Mouse (Mus musculus) T-helper 2 cell (primary cell): ENCODE data around the gene Cenpa.

ENCODE experiments used
- in situ Hi-C: fragments of 300-600 bp; cut with MboI, MseI; formaldehyde crosslinking; loops from one replicate; pipeline ENCODE4 v1.15.1; 2025; ENCODE audit warnings: high pct_unique_total_duplicates

The Cenpa gene

DNA sequence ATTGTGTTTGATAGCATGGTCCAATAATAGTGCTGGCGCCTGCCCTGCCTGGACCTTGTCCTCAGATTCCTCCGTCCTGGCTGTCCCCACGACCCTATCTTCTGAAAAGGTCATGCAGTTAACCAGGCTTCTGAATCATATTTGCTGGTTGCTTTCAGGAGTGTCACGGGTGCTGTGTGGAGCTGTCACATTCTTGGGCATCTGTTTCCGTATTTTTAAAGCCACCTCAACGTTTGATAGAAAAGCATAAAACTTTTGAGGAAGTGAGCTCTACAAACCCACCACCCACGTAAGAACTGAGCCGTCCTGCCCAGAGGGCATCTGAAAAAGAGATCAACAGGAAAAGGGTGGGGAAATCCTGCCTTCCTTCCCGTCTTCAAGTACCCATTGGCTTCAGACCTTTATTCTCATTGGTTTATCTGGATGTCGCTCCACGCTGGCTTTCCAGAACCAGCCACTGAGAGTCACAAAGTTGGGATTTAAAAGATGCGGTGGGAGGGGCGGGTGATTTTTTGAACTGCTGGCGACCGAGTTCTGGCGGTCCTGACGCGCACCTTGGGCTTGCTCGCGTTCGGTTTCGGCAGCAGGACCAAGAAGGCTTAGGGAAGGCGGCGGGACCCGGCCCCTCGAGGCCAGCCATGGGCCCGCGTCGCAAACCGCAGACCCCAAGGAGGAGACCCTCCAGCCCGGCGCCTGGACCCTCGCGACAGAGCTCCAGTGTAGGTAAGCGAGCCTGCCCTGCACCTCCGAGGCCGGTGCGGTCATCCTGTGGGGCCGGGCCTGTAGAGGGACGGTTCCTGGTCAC, at the start of gene Cenpa:
Gene Cenpa (plus strand): TSS at position 387 of the 805 bp plus-strand sequence.
- in situ Hi-C loops: no loop called here

DNA sequence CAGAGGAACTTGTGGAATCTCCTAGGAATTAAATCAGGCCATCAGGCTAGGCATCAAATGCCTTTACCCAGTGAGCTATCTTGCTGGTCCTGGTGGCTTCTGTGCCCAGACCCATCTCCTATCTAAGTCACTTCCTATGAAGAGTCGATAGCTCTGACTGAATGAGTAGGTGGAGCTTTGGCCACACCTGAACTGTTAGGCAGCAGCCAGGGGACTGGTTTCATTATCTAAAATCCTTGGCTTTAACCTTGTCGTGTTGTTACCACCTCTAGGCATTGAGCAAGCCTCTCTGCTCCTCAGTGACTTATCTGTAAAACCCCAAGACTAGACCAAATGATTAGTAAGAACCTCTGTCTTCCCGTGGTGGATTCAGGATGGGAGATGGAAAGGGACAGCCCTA, 49.2 kb upstream of the Cenpa start:
- in situ Hi-C loops: loop anchor here (10.0 kb wide), 1 partner anchor 333 kb away; the partner anchor contains the start of gene Drc1

DNA sequence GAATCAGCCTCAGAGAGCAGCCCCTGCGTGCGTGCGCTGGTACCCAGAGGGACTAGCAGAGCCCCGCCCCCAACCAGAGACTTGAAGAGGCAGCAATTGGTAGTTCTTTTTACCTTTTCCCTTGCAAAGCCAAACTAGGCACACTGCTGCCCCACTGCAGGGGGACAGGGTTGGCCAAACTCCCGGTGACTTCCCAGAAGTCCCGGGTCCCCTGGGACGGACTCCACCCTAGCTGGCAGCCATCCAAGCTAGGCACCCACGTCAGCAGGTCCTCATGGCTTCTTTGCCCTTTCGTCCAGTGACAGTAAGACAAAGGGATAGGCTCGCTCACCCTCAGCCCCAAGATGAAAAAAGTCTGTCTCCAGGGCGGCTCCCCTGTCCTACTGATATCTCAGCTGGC, 48.7 kb upstream of the Cenpa start:
- in situ Hi-C loops: loop anchor here (10.0 kb wide), 1 partner anchor 333 kb away; the partner anchor contains the start of gene Drc1

DNA sequence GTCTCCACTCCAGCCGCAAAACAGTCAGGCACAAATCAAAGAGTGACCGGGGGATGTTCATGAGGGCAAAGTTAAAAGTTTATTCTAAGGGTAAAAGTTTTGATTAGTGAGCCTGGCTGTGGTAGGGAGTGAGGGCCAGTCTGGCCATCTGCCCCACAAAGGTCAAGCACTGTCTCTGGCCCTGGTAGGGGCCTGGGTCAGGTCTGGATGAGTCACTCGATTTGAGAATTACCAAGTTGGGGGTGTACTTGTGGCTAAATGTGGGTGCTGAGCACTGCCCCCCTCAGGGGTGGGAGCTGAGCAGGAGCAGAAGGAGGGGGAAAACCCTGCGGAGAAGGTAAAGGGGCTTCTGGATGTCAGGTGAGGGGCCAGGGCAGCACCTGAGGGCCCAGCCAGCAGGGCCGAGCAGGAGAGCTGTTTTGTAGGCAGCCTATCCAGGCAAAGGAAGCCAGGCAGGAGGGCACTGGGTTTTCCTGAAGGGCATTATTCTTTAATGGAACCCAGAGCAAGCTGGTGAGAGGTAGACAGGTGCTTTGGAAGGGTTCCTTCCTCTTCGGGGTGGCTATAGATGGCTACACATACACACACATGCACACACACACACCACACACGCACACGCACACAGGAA, 48.1 kb upstream of the Cenpa start:
- in situ Hi-C loops: loop anchor here (10.0 kb wide), 1 partner anchor 334 kb away; the partner anchor contains the start of gene Drc1

DNA sequence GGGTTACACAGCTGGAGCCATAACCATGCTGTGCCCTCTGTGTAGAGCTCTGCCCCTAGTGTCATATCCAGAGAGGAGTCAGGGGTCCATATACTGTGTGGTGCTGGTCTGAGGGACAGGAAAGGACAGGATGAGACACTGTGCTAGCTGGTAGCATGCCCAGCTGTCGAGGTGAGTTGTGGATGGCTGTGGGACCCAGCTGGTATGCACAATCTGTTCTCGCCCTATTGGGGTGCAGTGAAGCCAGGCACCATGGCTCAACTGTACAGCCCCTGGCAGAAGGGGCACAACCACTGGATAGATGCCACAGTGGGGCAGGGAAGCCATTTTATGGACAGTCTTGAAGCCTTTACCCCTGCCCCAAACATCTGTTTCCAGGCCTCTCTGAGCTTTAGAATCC, 47.4 kb upstream of the Cenpa start:
- in situ Hi-C loops: loop anchor here (10.0 kb wide), 1 partner anchor 334 kb away; the partner anchor contains the start of gene Drc1

DNA sequence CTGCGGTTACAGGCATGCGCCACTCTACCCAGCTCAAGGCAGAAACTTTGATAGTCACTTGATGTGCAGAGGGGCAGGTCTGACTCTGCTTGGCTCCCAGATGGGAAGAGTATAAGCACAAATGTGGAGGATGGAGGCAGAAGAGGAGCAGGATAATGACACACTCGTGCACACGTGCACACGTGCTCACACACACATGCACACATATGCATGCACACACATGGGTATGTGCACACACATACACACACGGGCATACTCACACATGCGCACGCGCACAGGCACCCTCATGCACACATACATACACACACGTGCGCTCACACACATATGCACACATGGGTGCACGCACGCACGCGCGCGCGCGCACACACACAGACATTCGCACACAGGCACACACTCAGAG, 46.0 kb upstream of the Cenpa start:
- in situ Hi-C loops: no loop called here

DNA sequence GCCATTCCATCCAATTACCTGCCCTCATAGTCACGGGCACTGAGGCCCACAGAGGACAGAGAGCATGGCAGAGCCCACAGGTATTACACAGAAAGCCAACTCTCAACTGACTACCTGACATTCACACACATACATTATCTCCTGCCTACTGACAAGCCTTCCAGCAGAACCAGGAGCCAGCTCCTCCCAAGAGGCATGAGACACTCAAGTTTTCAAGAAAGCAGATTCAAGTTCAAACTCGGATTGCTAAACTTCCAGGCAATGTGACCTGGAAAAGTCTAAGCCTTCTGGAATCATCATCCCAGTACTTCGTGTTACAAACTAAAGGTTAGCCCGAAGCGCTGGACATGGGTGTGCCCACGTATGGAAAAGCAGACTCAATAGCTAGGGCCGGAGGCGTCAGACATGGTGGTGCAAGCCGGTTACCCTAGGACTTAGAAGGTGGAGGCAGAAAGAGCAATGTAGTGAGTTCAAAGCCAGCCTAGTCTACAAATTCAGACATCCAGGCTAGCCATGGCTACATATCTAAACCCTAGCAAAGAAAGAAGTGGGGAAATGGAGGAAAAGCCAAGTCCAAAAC, 45.3 kb upstream of the Cenpa start:
- in situ Hi-C loops: no loop called here

DNA sequence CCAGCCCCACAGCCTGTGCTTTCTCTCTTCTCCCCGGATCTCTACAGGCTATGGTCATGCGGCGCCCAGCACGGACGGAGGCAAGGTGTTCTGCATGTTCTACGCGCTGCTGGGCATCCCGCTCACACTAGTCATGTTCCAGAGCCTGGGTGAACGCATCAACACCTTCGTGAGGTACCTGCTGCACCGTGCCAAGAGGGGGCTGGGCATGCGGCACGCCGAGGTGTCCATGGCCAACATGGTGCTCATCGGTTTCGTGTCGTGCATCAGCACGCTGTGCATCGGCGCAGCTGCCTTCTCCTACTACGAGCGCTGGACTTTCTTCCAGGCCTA, 44.8 kb upstream of the Cenpa start:
- in situ Hi-C loops: no loop called here

DNA sequence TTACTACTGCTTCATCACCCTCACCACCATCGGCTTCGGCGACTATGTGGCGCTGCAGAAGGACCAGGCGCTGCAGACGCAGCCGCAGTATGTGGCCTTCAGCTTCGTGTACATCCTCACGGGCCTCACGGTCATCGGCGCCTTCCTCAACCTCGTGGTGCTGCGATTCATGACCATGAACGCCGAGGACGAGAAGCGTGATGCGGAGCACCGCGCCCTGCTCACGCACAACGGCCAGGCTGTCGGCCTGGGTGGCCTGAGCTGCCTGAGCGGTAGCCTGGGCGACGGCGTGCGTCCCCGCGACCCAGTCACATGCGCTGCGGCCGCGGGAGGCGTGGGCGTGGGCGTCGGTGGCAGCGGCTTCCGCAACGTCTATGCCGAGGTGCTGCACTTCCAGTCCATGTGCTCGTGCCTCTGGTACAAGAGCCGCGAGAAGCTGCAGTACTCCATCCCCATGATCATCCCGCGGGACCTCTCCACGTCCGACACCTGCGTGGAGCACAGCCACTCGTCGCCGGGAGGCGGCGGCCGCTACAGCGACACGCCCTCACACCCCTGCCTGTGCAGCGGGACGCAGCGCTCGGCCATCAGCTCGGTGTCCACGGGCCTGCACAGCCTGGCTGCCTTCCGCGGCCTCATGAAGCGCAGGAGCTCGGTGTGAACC, 44.3 kb upstream of the Cenpa start:
- in situ Hi-C loops: no loop called here

DNA sequence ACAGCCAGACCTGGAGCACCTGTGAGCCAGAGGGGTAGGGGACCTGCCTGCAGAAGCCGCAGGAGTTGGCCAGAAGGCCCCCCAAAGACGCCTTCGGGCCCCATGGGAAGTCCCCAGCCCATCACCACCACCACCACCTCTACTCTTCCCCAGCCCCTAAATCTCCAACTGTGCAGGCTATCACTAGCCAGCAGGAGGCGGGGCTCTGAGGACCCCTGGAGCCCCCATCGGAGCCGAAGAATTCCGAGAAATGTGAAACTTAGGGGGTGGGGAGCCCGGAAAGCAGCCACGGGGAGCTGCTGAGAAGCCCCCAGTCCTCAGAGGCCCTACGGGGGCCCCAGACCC, 43.8 kb upstream of the Cenpa start:
- in situ Hi-C loops: no loop called here

DNA sequence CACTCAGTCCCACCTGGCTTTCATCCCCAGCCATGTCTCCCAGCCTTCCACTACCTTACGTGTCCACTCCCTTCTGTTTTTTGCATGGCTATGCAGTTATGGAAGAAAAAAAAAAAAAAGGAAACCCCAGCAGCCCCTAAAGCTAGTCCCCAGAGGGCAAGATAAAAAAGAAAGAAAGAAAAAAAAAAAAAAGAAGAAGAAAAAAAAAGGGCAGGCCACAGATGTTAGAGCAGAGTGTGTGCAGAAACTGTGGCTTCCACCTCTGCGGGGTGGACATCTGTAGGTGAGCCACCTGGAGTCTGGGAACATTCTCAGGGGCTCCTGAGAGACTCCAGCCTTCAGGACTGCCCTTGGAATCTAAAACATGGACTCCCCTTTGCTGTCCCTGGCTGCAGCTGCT, 43.2 kb upstream of the Cenpa start:
- in situ Hi-C loops: no loop called here

DNA sequence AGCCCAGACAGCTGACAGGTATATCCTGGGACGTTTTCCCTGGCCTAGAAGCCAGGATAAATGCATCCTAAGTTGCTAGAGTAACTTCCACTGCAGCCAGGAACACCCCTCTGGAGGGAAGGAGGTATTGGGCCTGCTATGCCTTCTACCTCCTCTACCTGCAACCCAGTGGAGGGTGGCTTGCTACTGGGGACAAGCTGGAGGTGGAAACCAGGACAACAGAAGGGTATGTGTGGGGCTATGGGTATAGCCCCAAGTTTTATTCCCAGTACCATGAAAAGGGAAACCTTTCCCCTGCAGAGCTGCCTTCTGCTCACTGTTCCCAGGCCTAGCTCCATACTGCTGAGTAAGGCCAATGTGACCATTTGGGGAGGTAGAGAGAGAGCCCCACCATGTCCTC, 42.3 kb upstream of the Cenpa start:
- in situ Hi-C loops: no loop called here

DNA sequence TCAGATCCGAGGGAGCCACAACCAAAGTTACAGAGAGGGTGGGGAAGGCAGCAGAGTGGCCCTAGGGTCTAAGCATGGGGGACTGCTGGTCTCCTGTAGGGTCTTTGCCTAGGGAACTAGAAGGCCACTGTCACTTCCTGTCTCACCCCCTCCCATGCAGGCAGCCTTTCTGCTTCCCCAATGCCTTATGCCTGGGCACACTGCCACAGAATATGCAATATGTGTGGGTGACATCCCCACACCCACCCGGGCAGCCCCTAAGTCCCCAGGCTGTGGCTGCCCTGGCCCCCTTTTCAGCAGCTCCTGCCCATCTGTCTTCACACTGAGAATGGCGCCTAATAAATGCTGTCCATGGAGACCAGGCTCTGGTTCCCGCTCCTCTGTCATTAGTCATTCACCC, 41.7 kb upstream of the Cenpa start:
- in situ Hi-C loops: no loop called here

DNA sequence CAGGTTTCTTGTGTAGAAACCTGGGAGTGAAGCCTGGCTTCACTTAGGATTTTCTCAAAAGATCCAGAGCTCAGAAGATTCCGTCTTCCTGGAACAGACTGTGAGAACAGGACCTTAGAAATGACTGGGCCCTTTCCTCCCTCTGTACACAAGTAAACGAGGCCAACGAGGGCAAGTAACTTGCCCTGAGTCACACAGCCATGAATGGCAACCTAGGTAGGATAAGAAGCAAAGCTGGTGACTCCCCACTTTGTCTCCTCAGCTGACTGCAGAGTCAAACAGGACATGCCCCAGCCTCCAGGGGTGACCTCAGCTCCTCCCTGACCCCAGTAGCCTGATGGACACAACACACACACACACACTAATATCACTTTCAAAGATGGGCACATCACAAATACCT, 41.2 kb upstream of the Cenpa start:
- in situ Hi-C loops: no loop called here

DNA sequence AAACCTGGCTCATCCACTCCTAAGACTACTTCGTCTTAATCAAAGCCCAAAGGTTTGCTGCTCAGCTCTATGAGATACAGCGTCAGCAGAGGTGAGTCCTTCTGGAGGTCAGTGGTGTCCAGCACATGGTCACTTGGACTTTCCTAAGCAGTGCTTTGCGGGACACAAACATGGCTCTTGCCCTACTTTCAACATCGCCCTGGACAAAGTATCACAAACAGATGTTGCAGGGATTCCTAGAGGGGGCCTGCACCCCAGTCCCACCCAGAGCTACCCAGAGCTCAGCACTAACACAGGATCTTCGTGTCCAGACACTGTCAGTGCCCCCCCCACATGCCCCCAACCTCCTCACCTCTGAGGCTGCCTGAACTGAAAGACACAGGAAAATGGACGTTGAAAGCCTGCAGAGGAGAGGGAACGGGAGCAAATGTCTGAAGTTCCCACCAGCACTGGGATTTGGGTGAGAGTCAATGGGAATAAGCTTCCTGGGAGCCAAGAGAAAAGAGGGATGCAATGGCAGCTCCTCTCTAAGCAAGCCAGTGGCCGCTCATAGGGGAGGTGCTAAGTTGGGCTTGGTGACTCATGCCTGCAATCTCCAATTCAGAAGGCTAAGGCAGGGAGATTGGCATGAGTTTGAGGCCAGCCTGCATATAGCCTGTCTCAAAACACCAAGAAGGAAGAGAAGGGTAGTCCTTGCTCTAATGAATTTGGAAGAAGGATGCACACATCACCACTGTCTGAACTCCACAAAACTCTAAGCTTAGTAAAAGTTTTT, 40.1 kb upstream of the Cenpa start:
- in situ Hi-C loops: no loop called here

DNA sequence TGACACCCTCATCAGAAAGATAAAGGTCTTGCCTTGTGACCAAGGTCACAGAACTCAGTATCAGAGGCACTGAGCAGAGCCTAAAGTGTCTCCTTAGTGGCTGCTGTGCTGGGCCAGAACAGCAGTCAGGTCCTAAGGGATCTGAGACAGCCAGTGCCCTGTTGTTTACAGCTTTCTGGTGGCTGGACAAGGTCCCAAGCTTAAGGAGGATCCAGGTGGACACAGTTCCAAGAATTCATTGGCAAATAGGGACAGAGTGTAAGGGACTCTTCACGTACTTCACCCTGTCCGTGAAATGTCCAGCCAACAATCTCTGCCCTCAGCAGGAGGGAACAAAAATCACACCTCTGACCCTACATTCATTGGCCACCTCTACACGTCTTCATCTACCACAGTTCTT, 38.1 kb upstream of the Cenpa start:
- in situ Hi-C loops: no loop called here

DNA sequence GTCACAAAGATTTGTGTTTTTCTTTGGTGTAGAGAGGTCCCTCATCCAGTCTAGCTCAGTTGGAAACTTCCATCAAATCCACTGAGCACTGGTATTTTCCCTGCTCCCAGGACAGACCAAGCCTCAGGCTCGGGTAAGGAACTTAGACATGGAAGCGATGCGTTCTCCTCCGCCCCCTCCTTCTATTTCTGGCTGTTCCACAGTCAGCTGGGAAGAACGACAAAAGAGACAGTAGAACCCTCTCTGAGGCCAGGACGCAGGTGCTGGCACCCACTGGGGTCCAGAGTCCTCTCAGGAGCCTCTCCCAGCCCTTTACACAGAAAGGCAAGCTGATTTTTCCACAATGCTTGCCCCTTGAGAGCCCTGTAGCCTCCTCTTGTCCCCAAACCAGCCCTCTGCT, 36.2 kb upstream of the Cenpa start:
- in situ Hi-C loops: no loop called here

DNA sequence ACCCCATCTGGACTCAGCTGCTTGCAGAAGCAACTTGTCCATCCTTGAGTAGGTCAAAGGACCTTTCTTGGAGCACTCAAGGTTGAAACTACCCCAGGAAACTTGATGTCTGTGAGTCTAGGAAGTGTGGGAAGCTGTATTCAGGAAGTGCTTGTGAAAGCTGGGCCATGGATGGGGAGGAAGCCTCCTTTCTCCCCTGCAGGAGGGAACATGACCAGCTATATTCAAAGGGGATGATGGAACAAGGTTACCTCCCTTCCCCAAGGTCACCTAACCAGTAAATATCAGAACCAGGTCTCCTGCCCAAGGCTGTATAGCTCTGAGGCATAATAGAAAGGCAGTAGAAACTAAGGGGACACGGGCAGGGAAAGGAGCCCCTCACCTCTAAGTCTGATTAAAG, 34.4 kb upstream of the Cenpa start:
- in situ Hi-C loops: no loop called here

DNA sequence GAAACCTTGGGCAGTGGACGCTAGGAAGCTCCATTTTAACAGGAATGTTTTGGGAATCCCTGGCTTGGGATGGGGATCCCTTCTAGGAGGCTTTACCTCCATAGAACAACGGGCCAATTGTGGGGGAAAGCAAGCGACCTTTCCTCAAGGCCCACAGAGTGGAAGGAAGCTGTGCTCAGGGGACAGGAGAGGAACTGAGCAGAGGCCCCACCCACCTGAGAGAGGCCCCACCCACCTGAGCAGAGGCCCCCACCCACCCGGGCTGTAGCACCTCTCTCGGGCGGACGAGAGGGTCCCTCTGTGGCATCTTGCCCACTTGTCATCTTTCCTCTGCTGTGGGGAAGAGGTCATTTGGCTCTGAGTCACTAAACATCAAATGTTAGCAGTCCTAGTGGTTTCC, 29.6 kb upstream of the Cenpa start:
- in situ Hi-C loops: loop anchor here (5.0 kb wide), 1 partner anchor 120 kb away; no protein-coding TSS in a partner anchor

DNA sequence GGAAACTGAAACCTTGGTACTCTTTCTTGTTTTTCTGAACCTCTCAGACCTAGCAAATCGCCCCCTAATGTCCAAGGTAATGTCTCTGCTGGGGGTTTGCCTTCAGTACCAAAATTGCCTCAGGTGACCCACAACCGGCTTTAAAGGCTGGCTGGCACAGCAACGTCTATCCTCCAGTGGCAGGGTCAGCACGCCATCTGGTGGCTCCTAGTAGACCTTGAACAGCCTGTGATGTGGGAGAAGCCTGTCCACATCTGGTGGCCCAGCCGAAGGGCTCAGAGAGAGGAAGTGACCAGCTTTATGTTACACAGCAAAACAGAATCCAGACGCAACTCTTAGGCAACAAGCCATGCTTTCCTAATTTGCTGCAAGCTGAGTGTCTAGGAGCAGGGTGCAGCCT, 28.5 kb upstream of the Cenpa start:
- in situ Hi-C loops: loop anchor here (5.0 kb wide), 1 partner anchor 121 kb away; no protein-coding TSS in a partner anchor

DNA sequence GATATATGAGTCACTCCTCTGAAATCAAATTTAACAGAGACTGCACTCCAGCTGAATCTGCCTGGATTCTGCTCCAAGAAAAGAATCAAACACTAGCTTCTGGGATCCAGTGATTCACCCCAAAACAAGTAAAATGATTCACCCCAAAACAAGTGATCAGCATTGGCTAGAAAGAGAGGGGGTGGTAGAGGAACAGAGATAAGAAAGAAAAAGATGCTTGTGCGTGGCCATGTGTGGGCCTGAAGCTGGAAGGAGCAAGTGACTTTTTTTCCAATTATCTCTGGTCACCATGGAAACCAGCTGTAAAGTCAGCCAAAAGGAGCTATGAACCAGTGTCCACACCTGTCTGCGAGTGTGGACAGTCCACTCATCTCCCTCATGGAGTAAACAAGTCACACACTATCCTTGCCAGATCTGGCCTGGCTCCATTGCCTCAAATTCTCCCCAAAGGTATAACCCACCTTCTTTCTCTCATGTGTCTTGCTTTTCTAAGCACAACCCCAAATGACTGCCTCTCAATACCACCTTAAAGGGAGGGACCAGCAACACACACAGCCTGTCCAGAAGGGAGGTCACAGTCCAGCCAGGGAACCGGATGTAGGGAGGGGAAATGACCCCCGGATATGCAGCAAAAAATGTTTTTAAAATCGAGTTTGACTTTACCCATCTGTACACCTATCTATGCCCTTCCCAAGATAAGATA, 22.9 kb upstream of the Cenpa start:
- in situ Hi-C loops: no loop called here
